Mouse (Mus musculus) left cerebral cortex, adult 9 months (tissue): ENCODE measurements around the gene Dnase1l3.
"Not testable (repeated sequence)": the region's sequence is repeated elsewhere in the genome, so short reads cannot be mapped to it uniquely, and the experiment has no call there.

Source experiments
- DNase-seq, 2 experiments: peaks; one replicate each; pipeline ENCODE4 v3.0.0; 2022; ENCODE audit warnings: low spot score in 2 of 2

The Dnase1l3 gene

DNA sequence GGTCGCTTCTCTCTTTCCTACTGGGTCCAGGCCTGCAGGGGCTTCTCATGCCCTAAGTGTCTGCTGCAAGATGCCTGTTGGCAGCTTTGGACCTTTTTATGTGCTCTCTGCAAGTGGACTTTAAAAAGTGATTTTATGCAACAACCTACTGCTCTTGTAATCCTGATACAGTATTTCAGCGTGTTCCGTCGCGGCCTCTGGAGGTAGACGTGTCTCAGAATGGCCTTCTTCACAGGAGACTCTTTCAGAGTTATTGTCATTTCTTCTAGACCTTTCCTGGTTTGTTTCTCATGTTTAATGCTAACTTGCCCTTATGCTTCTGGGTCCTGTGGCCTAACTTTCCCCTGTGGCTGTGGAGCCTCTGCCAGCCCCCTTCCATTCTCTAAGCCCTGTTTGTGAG, 21.4 kb upstream of the Dnase1l3 start:
- DNase-seq, result no peak

DNA sequence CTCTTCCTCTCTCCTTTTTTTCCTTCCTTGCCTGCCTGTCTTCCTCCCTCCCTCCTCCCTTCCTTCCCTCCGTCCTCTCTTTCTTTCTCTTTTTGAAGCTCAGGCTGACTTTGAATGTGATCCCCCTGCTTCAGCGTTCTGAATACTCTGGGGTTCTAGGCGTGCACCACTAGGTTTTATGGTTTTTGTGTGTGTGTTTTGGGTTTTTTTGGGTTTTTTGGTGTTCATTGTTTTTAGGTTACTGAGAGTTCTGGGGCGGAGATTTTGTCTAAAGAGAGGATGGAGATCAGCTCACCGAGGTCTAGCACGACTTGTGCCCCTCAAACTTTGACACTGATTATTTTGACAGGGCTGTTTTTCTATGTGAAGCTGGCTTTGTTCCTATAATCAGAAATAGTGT, 17.6 kb upstream of the Dnase1l3 start:
- DNase-seq, result no peak

DNA sequence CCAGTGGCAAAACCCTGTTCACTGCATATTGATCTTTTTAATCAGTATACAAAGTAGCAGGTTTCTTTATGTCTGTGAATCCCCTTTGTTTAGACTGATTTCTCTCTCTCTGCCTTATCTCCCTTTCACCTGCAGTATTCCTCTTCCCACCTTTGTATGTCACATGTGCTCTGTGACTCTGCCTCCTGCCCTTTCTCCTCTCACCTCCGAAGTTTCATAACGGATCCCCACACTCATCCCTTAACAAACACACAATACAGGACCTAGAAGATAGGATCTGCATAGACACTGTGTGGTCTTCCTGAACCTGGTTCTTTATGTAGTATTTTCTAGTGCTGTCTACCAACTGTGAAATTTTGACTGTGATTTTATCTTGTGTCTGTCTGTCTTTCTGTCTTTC, 16.9 kb upstream of the Dnase1l3 start:
- no peak for DNase-seq

DNA sequence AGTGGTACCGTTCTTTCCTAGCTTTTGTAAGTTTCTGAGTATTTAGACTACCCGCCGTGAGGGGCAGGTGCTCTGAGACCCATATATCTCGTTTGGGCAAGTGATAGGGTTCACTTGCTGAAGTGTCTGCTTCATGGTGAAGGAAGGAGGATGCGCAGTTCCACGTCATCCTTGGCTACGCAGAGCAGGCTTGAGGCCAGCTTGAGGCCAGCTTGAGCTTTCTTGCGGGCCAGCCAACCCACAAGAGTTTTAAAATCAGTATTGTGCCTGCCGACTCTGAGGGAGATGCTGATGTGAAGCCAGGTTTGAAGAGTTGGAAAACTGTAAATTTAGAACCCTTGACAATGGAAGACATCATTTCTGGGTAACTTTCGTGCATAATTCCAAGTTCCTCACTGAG, 13.6 kb upstream of the Dnase1l3 start:
- DNase-seq, result no peak

DNA sequence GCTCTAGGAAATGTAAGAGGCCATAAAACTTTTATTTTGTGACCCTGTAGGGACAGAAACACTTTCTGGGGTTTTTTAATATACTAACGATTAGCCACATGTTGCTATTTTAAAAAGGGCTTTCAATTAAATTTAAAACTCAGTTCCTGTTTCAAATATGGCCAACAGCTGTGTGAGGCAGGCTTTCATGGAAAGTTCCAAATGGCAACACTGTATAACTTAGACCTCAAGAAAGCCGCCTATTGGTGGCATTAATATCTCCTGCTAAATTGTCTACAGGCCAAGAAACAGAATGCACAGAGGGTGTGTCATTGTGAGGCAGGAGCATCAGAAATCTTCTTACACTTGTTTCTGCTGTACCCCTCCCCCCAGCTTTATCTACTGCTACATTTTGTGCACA, 13.1 kb upstream of the Dnase1l3 start:
- DNase-seq, result no peak

DNA sequence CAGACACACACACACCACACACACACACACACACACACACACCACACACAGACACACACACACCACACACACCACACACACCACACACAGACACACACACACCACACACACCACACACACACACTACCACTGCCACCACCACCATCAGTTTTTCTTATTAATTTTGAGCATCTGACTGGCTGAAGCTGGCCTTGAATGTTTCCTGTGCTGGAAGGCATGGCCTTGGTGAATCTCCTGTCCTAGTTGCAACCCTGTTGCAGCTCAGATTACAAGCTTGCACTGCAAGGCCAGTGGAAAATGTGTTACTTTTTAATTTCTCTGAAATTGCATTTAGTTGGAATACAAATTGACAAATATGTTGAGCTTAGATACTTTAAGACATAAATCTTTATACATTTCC, 12.7 kb upstream of the Dnase1l3 start:
- no peak for DNase-seq

DNA sequence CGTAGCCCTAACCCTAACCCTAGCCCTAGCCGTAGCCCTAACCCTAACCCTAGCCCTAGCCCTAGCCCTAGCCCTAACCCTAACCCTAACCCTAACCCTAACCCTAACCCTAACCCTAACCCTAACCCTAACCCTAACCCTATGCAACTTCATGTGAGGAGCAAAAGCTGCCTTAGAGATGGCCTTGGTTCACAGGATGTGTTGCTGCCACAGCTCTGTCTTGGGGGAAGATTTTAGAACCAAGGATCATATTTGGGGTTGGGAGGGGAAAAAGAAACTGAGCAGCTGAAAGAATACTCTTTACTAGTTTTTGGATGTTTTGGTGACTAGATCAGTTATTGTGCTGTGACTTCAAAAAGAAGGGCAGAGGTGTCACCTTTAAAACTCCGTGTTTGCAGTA, 11.7 kb upstream of the Dnase1l3 start:
- DNase-seq, result not testable (repeated sequence)

DNA sequence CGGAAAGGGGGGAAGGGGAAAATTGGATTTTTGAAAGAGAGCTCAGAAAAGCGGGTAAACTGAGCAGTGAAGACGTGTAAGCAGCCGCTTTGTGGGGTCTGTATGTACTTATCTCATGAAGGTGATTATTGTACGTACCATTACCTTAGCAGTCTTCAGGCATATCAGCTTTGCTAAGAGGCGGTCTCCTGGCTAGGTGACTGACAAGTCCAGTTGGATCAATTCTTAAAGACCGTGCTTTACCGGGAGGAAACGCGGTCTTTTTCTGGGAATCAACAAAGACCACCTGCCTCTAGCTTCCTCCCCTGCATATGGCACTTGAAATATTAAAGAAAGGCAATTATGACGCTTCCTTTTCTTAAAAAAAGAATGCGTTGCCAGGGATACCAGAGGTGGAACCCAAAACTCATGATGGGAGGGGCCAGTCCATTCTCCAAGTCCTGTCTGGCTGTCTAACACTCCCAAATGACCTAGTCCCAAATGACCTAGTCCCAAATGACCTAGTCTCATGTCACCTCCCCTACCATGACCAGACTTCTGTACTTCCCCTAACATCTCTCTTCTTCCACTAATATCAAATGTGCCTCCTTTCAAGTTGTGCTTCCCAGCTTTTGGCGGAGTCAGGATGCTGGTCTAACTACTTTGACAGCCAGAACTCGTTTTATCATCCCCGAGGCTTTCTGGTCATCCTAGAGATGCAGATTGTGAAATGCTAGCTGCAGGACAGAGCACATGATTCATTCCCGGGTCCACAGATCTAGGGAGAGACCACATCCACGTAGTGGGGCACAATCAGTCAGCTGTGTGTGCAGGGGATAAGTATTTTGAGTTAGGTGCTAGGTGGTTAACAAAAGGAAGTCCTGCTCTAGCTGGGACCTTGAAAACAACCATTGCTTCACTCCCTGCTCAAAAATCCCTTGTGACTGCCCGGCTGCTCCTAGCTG, 9.6 kb upstream of the Dnase1l3 start:
- no peak for DNase-seq

DNA sequence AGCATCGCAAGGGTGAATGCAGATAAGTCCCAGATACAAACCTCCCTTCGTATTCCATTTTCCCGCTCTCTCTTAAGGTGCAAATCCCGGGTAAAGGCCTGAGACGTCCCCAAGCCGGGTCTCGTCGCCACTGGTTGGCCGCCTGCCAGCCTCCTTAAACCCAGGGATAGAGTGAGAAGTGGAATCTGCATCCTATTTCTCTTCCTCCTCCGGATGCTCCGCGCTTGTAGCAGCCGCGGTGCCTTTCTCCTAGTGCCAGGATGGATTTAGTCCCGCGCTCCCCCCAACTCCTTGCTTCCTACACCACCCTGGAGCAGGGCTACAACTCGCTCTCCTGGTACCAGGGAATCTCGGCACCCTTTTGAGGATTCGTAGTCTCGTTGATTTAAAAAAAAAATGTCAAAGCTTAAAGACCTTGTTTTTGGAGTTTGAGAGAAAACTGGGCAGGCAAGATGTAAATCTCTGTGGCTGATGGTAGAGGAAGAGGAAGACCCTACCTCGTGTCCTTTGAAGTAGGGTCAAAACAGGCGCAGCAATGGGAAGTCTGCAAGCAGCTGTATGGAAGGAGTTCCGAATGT, 8.8 kb upstream of the Dnase1l3 start:
- peak in 1 of 2 experiments; percentile 62 for DNase-seq

DNA sequence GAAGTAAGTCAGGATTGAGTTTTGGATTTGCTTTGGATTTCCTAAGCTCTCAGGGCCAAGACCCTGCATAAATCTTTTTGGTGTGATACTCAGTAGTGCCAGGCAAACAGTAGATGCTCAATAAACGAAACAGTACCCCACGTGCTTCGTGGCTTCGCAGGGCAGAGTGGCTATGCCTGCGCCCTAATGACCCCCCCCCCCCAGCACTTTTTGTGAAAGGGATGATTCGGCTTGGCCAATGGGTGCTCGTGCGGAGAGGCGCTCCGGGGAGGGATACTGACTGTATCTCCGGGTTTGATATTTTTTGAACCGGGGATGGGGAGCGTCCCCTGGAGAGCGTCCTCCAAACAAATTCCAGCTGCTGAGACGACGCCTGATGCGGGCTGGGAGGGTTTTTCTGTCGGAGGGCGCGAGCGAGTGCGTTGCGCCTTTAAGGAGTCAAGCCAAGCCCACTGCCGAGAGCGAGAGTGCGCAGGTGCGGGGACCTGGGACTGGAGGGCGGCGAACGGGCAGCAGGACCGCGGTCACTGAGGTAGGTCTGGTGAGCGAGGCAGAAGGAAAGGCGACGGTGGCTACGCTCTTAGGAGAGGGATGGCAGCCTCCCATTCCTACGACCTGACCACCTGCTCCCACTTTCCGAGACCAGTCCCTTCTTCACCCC, 8.2 kb upstream of the Dnase1l3 start, which contains the start of gene Abhd6:
Gene Abhd6, plus strand, starts transcription at position 471 of the 661 bp plus-strand sequence.
- peak; percentile 62 to 88 for DNase-seq

DNA sequence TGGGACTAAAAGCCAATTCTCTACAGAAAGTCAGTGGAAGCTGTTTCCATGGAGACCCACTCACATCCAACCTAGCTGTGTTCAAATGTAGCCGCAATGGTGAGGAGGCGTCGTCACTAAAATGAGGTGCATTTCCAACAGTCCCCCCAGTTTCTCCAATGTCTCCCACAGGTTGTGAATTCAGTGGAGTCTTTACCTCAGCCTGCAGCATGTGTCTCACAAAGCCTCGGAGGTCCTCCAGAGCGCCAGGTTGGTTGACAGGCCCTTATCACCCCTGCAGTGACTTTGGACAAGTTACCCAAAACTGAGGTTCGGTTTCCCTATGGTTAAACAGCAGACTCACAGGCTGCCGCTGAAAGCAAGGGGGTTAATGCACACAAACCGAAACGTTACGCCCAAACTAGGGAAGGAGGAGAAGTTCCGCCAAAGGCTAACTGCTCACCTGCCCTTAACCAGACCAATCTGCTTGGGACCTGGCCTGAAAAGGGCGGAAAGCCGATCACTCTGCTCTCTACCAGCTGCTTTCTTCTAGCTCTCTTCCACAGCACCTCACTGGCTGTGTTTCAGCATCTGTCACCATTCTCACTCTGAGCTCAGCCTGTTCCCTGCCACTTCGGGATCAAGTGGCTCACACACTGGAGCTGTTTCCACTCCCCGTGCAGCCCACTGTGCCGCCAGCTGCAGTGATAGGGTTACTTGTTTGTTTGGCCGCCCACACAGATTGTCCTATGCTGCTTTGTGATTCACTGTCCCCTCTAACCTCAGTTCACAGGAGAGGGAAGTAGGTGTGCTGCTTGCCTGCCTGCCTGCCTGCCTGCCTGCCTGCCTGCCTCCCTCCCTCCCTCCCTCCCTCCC, 6.7 kb upstream of the Dnase1l3 start:
- peak; percentile 44 to 61 for DNase-seq

DNA sequence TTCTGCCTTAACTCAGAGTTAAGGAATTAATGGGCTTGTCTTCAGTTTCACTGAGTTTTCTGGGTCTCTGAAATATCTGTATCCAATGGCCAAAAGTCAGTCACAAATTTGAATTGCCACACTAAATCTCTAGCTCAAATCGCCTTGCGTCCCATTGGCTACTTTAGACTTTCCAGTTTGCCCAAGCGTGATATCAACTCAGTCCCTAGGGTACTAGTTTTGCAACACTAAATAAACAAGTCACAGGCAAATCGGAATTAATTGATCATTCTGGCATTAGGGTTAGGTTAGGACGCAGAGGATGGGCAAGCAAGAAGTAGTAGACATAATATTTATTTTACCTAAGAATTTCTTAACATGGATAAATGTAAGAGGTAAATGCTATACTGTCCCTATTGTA, 5.9 kb upstream of the Dnase1l3 start:
- DNase-seq, result no peak

DNA sequence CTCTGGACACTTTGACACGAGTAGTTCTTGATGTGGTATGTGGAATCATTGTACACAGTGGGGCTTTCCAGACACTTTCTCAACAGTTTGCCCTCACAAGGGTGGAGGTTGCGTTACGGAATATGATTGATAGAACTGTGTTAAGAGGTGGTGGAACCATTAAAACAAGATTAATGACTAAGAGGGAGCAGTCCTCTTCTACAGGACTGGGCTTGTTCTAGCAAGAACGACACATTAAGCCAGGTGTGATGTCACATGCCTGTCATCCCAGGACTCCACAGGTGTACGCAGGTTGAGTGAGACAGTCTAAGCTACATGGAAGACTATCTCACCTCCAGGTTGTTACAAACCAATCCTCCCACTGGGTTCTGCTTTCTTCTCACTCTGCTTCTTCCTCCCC, 5.1 kb upstream of the Dnase1l3 start:
- no peak for DNase-seq

DNA sequence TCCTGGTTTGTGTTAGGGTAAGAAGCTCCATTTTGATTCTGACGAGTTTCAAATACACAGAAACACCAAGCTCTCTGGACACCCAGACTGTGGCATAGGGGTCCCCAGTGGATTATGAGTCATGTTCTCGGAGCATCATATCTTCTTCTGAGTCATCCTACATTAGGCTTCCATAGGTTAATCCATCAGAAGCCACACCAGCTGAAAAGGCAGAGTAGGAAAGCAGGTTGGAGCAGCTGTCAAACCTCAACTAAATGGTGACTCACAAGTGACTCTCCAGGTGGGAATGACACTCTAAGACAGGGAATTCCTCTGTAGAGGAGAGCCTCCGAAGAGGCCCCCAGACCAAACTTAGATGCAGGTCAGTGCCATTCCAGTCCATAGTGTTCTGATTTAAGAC, 4.7 kb upstream of the Dnase1l3 start:
- no peak for DNase-seq

DNA sequence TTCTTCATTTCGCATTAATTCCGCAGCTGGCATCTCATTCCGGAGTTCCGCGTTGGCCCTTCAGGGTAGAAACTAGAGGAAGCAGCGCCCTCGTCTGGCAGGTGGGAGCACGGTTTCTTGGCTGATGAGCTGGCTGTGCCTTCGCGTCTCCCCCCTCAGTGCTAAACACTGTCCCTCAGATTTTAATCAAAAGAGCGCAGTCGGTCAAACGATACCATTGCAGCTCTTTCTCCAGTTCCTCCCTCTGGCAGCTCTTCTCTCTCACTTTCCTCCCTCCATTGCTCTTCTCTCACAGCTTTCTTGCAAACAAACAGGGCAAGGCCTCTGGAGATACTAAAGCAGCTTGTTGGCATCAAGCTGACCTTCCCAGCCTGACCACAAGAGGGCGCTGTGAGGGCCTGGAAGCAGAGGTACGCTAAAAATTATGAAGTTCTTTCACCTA, 2.9 kb upstream of the Dnase1l3 start:
- peak; percentile 65 to 95 for DNase-seq

DNA sequence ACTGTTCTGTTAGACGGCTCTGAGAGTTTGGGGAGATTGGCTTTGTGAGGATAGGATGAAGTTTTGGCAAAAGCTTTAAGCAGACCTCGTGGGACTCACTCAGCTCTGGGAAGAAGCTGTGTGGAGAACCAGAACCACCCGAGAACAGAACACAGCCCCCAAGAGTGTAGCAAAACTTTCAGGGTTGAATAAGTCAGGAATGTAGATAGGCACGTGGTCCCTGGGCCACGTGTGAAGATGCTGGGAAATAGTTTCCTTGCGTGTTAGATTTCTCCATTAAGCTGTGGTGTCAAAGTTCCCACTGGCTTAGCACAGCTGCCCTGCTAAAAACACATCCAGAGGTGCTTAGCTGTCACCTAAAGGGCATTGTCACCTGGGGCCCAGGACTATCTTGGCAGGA, 2.2 kb downstream of the Dnase1l3 start:
- DNase-seq, result no peak

DNA sequence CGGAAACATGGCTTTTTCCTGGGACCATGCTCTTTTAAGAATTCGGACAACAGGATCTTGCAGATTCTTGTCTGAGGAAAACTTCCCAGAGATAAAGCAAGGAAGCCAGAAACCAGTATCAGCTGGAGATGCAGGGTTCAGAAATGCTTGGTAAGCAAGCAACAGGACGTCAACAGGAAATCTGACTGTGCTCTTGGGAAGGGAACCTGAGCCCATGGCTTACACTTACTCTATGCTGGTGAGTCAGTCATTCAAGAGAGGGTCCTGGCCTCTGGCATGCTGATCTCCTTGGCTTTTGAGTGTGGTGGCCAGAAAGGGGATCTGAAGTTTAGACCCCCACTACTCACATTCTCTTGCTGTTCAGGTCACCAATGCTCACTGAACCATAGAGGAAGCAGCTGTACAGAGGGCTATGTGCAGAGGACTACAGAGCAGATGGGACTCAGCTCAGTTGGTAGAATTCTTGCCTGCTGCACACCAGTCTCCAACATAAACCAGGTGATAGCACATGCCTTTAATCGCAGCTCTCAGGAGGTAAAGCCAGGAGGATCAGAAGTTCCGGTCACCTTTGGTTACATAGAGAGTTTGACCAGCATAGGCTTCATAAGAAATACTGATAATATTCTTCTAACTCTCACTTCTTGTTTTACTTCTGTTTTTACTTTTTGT, 3.1 kb downstream of the Dnase1l3 start:
- DNase-seq, result no peak

DNA sequence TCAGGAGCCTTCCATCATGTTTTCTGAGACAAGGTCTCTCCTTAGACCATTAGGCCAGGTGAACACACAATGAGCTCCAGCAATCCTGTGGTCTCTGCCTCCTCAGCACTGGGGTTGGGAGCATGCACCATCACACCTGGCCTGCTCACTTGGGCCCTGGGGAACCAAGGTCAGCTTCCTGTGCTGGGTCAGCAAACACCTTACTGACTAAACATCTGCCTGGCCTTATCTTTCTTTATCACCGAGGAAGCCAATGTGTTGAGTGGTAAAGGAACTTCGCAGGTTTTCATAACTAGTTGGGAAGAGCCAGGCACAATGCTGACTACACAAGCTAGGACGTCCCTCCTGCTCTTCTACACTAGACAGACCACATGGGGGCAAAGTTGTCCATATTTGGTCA, 4.4 kb downstream of the Dnase1l3 start:
- no peak for DNase-seq

DNA sequence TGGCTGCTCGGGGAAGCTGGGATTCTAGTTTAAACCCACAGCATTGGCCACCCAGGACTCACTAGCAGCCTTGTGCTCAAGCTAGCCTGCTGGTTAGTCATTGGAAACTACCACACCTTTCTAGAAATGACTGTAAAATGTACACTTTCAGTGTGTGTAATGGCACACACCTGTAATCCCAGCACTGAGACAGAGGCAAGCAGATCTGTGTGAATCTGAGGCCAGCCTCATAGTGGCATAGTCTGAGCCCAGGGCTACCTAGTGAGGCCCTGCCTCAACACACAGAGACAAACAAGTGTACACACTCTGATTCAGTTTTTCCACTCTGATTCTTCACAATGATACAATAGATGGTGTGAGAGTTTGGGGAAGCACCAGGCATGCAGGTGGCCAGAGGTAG, 5.0 kb downstream of the Dnase1l3 start:
- no peak for DNase-seq

DNA sequence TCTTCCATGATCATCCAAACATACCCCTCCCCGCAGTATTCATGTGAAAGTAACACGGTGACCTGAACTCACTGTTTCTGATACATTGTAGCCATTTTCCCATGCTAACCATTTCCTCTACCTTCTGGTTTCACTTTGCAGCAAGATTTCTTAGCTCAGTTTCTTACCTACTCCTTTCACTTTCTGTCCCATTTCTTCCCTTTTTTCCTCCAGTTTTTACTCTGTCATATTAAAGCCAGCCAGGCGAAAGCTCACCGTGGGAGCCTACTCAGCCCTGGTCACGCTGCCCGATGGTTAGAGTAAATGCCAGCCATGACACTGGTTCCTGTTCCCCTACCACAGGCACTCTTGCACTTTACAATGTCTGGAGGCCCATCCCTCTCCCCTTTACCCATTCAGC, 7.5 kb downstream of the Dnase1l3 start:
- no peak for DNase-seq

DNA sequence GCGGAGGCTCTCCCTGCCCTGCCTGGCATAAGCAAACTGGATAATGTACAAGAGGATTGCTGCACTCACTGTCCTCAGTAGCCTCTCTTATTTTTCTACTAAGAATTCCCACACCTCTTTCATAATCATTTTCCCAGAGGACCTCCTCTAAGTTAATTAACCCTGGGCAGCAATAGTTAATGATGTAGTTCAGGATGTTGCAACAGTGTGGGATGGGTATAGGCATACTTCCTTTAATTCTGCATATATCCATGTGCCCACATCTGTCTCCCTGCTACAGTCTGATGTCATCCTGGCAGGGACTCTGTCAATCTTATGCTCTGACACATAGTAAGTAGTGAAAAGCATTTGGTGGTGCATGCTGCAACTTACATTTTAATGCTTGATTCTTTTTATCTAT, 13.1 kb downstream of the Dnase1l3 start:
- no peak for DNase-seq
